Comparison of ENCODE assay signal across 12 mouse cellular contexts in the genomic region with DNA sequence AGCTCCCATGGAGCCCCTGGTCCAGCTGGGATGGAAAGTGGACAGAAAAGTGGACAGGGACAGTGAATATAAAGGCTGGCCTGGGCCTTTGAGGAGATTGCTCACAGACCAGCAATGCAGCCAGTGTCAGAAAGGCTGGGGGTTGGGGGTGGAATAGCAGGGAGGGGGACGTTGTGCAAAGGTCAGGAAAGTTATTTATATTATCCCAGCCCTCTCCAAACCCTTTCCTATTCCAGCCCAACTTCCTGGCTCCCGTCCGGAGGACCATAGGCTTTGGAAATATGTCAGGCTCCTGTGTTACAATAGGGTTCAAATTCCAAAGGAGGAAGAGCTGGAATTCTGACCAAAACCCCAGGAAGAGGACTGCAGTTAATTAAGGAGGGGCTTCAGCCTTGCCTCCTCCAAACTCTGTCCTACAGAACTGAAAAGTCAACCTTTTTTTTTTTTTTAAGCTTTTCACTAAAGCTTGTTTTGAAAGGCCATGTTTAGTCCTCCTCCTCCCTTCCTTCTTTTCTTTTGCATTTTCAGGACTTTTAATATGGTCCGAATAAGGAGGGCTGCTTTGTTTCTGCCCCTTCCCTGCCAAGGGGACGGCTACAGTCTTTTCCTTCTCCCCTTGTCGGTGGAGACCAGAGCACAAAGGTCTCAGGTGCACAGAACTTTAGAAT. TPM values are rescaled to one million over a fixed set of nuclear protein-coding genes. Genes with fewer than 3 reads are reported as not detected.
A peak's percentile ranks its signal among the peaks of the same experiment; 100 is the strongest.
DNase-seq lines count a peak whose midpoint lies in the region; ATAC-seq and TF ChIP-seq lines count a peak whose summit lies in the region.
"Had no signal": no experiment of that assay in that cellular context is flagged by ENCODE, and none has a peak within 500 bp of the region (broad histone marks: within the 10 kb centered on the region; RNA-seq: fewer than 3 reads in every experiment).

No protein-coding gene starts in this region.

- no peak for DNase-seq in kidney, adult 11 months
- DNase-seq in embryonic facial prominence, embryonic 14.5 days (ENCODE audit: low spot score) = peak; percentile 41
- peak; percentile 44 to 73 for DNase-seq in lung, postnatal 4 days
- DNase-seq in layer of hippocampus, adult 2 months (ENCODE audit: low spot score in 2 of 2) = no peak
- DNase-seq: thymus, postnatal 25 days had no signal

- H3K9ac ChIP-seq in kidney, embryonic 16.5 days (replicated peaks; ENCODE audit: low read length) = no peak overlapping the region
- no peak overlapping the region for H3K9ac ChIP-seq in embryonic facial prominence, embryonic 14.5 days (ENCODE audit: low read depth, low read length)
- no peak overlapping the region for H3K9ac ChIP-seq in intestine, embryonic 15.5 days

- ATAC-seq in kidney, embryonic 16.5 days (ENCODE audit: low FRiP score, low TSS enrichment) = peak; percentile 91
- ATAC-seq in embryonic facial prominence, embryonic 14.5 days (ENCODE audit: low read depth) = no peak
- ATAC-seq in intestine, embryonic 15.5 days = peak; percentile 77
- no peak for ATAC-seq in inflammation-experienced regulatory T-cells, adult 6 months
- ATAC-seq: Patski had no signal

- whole genome bisulfite sequencing in kidney, embryonic 16.5 days = 31% methylated on average over 6 of the region's 6 CpGs
- WGBS in embryonic facial prominence, embryonic 14.5 days = 32% methylated on average over 6 of the region's 6 CpGs
- WGBS in intestine, embryonic 15.5 days = 27% methylated on average over 6 of the region's 6 CpGs

- no peak overlapping the region; the same call in 1 of the 2 replicates for H3K4me2 ChIP-seq in kidney, embryonic 16.5 days (replicated peaks; ENCODE audit: low read depth, low read length)
- no peak overlapping the region for H3K4me2 ChIP-seq in embryonic facial prominence, embryonic 14.5 days (ENCODE audit: low read depth, low read length)
- H3K4me2 ChIP-seq in intestine, embryonic 15.5 days (replicated peaks) = no peak overlapping the region

- TF ChIP-seq CTCF in layer of hippocampus, adult 2 months (conservative IDR thresholded peaks at IDR 0.05) = no peak

- H3K4me1 ChIP-seq in kidney, embryonic 16.5 days (ENCODE audit: insufficient read depth, low read length) = no peaks in the 10 kb centered on the region; the same call in 1 of the 2 replicates
- no peaks in the 10 kb centered on the region for H3K4me1 ChIP-seq in embryonic facial prominence, embryonic 14.5 days (ENCODE audit: control insufficient read depth, insufficient read depth, low read length)
- H3K4me1 ChIP-seq in intestine, embryonic 15.5 days (replicated peaks) = peaks cover 8% of the 10 kb centered on the region

- H3K4me3 ChIP-seq in kidney, embryonic 16.5 days (ENCODE audit: low read length) = no peak overlapping the region
- H3K4me3 ChIP-seq in embryonic facial prominence, embryonic 14.5 days (ENCODE audit: low read depth, low read length) = no peak overlapping the region
- no peak overlapping the region for H3K4me3 ChIP-seq in intestine, embryonic 15.5 days (replicated peaks)
- no peak overlapping the region for H3K4me3 ChIP-seq in layer of hippocampus, adult 2 months
- H3K4me3 ChIP-seq: erythroblast, embryonic 14.5 days had no signal

- no peaks in the 10 kb centered on the region for H3K9me3 ChIP-seq in kidney, embryonic 16.5 days (ENCODE audit: low read length)
- H3K9me3 ChIP-seq in embryonic facial prominence, embryonic 14.5 days (ENCODE audit: control insufficient read depth, low read length) = no peaks in the 10 kb centered on the region
- H3K9me3 ChIP-seq in intestine, embryonic 15.5 days = no peaks in the 10 kb centered on the region

- H3K36me3 ChIP-seq in kidney, embryonic 16.5 days (ENCODE audit: insufficient read depth, low read length) = no peaks in the 10 kb centered on the region
- no peaks in the 10 kb centered on the region for H3K36me3 ChIP-seq in embryonic facial prominence, embryonic 14.5 days (ENCODE audit: control insufficient read depth, insufficient read depth, low read length)
- no peaks in the 10 kb centered on the region for H3K36me3 ChIP-seq in intestine, embryonic 15.5 days

- no peaks in the 10 kb centered on the region for H3K27me3 ChIP-seq in kidney, embryonic 16.5 days (ENCODE audit: insufficient read depth, low read length)
- no peaks in the 10 kb centered on the region for H3K27me3 ChIP-seq in embryonic facial prominence, embryonic 14.5 days (replicated peaks; ENCODE audit: control insufficient read depth, insufficient read depth, low read length)
- no peaks in the 10 kb centered on the region for H3K27me3 ChIP-seq in intestine, embryonic 15.5 days (replicated peaks)
- H3K27me3 ChIP-seq: Patski had no signal

- H3K27ac ChIP-seq in kidney, embryonic 16.5 days (ENCODE audit: low read length) = peak overlapping the region; percentile 86
- peak overlapping the region; percentile 65 for H3K27ac ChIP-seq in embryonic facial prominence, embryonic 14.5 days (replicated peaks; ENCODE audit: low read depth, low read length)
- peak overlapping the region; percentile 33; the same call in 1 of the 2 replicates for H3K27ac ChIP-seq in intestine, embryonic 15.5 days
- H3K27ac ChIP-seq in layer of hippocampus, adult 2 months = no peak overlapping the region

RNA-seq across cellular contexts. Expression of gene Tmem86a, which starts 7.4 kb away (rescaled TPM):
- polyA plus RNA-seq in kidney, embryonic 16.5 days (2015; fragmentation: Nextera tagmentation; extraction: Ambion mirVana) = 34.8 and 35.8 TPM in 2 replicates
- polyA plus RNA-seq in embryonic facial prominence, embryonic 14.5 days (2014; fragmentation: Nextera tagmentation; extraction: Ambion mirVana) = 19.6 and 25.9 TPM in 2 replicates
- polyA plus RNA-seq in intestine, embryonic 15.5 days (2015; fragmentation: Nextera tagmentation; extraction: Ambion mirVana) = 48.8 and 50.4 TPM in 2 replicates
- polyA plus RNA-seq in inflammation-experienced regulatory T-cells, adult 6 months (2017; shearing (Covaris generic)) = 1 to 10 TPM; 1.5 to 6.6 (median 3.8) TPM
- total RNA-seq in layer of hippocampus, adult 2 months (2021) = 10 to 100 TPM in 1 of 2 experiments, 1 to 10 TPM in 1; 9.8 to 14.0 TPM

RNA-seq across cellular contexts. Expression of gene Spty2d1, which starts 34.7 kb away (rescaled TPM):
- 20.9 and 21.1 TPM in 2 replicates for polyA plus RNA-seq in kidney, embryonic 16.5 days (2015; fragmentation: Nextera tagmentation; extraction: Ambion mirVana)
- 22.1 and 23.1 TPM in 2 replicates for polyA plus RNA-seq in embryonic facial prominence, embryonic 14.5 days (2014; fragmentation: Nextera tagmentation; extraction: Ambion mirVana)
- 16.5 and 17.2 TPM in 2 replicates for polyA plus RNA-seq in intestine, embryonic 15.5 days (2015; fragmentation: Nextera tagmentation; extraction: Ambion mirVana)
- 10 to 100 TPM; 28.3 to 49.5 (median 29.4) TPM for polyA plus RNA-seq in inflammation-experienced regulatory T-cells, adult 6 months (2017; shearing (Covaris generic))
- total RNA-seq in layer of hippocampus, adult 2 months (2021) = 10 to 100 TPM; 15.4 to 16.0 TPM

RNA-seq across cellular contexts. Expression of gene Gm9999, which starts 59.6 kb away (rescaled TPM):
- not detected in 2 replicates for polyA plus RNA-seq in kidney, embryonic 16.5 days (2015; fragmentation: Nextera tagmentation; extraction: Ambion mirVana)
- not detected in 2 replicates for polyA plus RNA-seq in embryonic facial prominence, embryonic 14.5 days (2014; fragmentation: Nextera tagmentation; extraction: Ambion mirVana)
- polyA plus RNA-seq in intestine, embryonic 15.5 days (2015; fragmentation: Nextera tagmentation; extraction: Ambion mirVana) = not detected in 2 replicates
- polyA plus RNA-seq in inflammation-experienced regulatory T-cells, adult 6 months (2017; shearing (Covaris generic)) = not detected
- total RNA-seq in layer of hippocampus, adult 2 months (2021) = not detected
- total RNA-seq: heart, postnatal 14 days; left cerebral cortex, postnatal 25 days had no signal
- polyA plus RNA-seq: erythroblast, embryonic 14.5 days; Patski had no signal

Comparison
In these comparisons a context has a peak if more than half of its experiments do, and no peak if none do; other contexts are left out.
1. ATAC-seq: peak in kidney, embryonic 16.5 days (single experiment) and intestine, embryonic 15.5 days (single experiment); none in embryonic facial prominence, embryonic 14.5 days (single experiment) and inflammation-experienced regulatory T-cells, adult 6 months (single experiment).
2. DNase-seq: peak in embryonic facial prominence, embryonic 14.5 days (single experiment) and lung, postnatal 4 days (2 of 2); none in kidney, adult 11 months (single experiment) and layer of hippocampus, adult 2 months (0 of 2).